Mouse (Mus musculus) olfactory bulb, adult 2 months (tissue): ENCODE measurements at regions not wholly inside any gene's neighbourhood (a gene's known extent, or its start where the extent isn't known, plus 50 kb on each side); places are given as distances from the start of the nearest gene placed in this dataset.

Source experiments
- CTCF ChIP-seq: fragments of 200-500 bp; IDR thresholded peaks from 2 replicates; pipeline ENCODE4 v1.5.1; 2012; ENCODE audit warnings: low read depth, mild to moderate bottlenecking, low read length, moderate library complexity; ENCODE audit not compliant: insufficient read depth
- POLR2A ChIP-seq: fragments of 200-500 bp; IDR thresholded peaks from 2 replicates; pipeline ENCODE4 v1.6.1; 2012; ENCODE audit warnings: mild to moderate bottlenecking, low read depth, low read length, moderate library complexity; ENCODE audit not compliant: insufficient read depth

DNA sequence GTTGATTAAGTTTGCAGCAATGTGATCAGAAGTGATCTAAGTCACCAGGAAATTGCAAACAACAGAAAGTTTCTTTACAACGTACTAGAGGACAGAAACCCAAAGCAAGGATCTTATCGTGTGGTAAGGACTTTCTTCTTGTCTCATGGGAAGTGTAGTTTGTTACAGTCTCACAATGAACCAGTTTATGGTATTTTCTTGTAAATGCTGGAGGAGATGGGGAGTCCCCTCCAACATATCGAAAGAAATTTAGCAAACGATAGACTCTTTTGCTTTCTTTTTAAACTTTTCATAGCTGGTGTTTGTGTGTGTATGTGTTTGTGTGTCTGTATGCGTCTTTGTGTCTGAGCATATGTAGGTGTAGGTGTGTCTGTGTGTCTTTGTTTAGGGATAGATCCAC is 453.0 kb upstream of the Dab2 start:
- TF ChIP-seq CTCF, result no peak
- no peak for TF ChIP-seq POLR2A
